Mouse (Mus musculus): ENCODE data around the gene Nol10.

Nol10 gene

DNA sequence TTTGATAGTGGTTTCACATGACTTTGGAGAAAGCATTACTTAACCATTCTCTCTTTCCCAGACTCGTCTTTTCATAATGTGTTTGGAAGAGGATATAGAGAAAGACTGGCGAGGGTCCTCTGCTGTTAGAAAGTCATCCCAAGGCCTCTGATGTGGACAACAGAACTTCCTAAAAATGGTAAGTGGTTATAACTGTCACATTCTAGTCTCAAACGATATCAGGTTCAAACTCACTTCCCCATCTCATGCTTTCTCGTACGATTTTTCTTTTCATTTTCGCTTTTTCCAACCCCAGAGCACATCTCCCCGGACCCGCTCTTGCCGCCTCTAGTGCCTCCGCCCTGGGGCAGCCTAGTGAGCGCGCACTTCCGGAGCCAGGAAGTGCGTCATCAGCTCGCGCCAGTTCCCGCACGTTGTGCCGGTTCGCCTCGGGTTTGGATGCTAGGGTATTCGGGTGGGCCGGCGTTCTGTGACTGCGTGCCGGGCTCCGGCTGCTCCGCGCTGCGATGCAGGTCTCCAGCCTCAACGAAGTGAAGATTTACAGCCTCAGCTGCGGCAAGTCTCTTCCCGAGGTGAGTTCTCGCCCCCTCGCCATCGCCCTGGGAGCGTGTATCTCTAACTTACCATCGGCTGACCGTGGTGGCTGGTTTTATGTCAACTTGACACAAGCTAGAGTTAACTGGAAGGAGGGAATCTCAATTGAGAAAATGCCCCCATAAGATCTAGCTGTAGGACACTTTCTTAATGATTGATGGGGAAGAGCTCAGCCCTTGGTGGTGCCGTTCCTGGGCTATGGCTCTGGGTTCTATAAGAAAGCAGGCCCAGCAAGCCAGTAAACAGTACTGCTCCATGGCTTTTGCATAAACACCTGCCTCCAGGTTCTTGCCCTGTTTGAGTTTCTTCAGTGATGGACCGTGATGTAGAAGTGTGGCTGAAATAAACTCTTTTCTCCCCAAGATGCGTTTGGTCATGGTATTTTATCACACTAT, at the start of gene Nol10:
Nol10 (plus strand) TSS at position 411 of the 989 bp plus-strand sequence.
- in situ Hi-C loops (cut with MboI, MseI): loop anchor here (10.0 kb wide), 1 partner anchor 1624 kb away; no protein-coding TSS in a partner anchor

DNA sequence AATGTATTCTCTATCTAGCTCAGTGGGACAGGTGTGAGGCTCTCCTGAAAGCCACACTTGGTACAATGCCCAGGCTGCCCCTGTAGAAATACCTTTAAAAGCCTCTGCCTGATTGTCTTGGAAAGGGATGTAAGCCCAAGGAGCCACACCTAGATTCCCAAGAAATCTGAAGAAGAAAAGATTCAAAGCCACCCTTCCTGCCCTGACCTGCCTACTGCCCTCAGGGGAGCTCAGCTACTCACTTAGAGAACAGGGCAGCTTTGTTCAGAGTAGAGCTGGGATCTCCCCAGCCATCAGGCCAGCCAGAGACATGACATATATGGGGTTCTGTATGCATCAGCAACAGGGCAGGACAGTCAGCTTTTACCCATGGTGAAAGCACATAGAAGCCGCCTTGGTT, 48.4 kb upstream of the Nol10 start:
- in situ Hi-C loops (cut with MboI, MseI): no loop called here

DNA sequence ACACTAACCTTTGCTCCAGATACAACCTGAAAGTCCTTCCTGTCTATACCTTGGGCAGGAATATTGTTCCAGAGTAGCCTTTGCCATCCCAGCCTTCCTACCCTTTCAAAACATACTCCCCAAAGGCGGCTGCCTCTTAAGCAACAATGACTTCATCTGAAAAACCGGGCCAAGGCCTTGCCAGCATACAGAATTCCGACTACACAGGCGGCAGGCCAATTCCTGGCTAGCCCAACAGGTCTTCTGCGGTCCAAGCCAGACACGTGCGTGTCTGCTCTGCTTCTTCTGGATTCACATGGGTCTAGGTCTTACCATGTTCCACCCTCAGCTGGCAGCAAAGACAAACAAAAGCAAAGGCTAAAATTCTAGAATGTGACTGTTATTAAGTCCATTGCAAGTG, 42.8 kb upstream of the Nol10 start:
- in situ Hi-C loops (cut with MboI, MseI): no loop called here

DNA sequence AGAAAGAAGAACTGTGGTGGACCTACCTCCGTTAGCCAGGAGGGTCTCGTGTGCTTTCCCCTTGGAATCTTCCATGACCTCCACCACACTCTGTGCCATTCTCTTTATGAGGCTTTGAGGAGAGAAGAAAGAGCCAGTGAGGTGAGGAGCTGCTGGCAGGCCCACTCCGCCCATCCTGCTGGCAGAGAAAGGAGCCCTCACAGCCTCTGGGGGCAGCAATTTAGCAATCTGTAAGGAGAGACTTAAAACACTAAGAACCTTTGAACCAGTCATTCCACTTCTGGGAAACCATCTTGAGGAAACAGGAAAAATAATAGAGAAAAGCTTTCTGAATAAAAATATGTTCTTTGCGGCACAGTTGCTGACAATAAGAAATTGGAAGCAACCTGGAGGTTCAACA, 40.0 kb upstream of the Nol10 start:
- in situ Hi-C loops (cut with MboI, MseI): no loop called here

DNA sequence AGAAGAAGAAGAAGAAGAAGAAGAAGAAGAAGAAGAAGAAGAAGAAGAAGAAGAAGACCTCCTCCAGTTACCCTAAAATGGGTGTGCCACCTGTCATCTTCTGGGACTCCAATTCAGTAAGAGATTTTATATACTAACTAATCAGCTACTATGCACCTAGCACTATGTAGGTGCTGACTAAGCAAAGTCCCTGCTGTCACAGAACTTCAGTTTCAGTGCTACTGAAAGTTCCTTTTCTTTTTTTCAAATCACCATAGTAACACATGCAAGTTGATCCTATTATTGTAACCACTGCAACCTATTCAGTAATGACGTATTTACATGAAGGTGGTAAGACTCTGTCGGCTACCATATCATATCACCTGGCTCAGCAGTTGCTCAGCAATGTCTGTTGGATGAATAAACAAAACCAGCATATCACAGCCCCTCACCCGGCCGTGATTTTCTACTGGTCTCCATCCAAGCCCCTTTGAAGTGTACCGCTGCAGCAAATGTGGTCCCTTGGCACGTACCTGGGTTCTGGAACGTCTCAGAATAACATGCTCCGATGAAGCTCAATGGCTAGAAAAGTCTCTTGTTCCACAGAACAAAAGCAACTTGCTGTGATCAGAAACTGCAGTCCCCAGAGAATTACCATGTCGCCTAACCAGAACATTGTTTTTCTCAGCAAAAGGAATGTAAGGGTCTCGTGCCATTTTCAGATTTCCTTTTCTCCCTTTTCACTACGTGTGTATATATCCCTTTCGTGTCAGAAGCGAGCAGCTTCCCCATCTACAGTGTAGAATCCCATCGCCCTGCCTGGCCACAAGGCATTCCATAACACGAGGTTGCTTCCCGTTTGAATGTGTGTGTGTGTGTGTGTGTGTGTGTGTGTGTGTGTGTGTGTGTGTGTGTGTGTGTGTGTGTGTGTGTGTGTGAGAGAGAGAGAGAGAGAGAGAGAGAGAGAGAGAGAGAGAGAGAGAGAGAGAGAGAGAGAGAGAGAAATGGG, 37.1 kb upstream of the Nol10 start:
- in situ Hi-C loops (cut with MboI, MseI): no loop called here

DNA sequence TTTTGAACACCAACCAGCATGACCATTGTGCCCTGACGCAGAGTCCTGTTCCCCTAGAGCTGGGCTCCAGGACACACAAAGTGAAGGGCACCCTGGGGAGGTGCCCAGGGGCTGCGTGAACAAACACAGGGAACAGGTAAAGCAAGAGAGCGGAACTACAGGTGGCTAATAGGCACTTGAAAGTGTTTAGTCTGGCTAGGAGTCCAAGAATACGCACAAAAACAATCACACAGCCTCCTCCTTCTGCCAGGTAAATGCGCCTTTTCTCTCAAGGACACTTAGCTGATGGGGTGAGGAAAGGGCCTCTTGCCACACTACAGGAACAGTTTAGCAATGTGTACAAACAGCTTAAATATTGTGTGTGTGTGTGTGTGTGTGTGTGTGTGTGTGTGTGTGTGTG, 32.2 kb upstream of the Nol10 start:
- in situ Hi-C loops (cut with MboI, MseI): no loop called here

DNA sequence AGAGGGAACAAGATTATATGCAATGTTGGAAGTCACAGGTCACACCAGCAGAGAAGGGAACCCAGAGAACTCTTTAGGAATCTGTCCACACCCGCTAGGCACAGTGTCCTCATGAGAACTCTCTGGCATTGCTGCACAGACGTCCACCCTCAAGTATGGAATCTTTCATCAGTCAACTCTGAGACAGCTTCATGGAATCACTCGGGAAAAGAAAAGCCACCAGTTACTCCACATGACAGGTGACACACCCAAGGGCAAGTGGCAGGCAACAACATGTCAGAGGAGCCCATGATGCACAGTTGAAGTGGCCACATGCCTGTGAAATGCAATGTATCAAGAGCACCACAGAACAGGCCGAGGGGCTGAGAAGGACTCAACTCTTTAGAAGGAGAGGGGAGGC, 30.3 kb upstream of the Nol10 start:
- in situ Hi-C loops (cut with MboI, MseI): no loop called here

DNA sequence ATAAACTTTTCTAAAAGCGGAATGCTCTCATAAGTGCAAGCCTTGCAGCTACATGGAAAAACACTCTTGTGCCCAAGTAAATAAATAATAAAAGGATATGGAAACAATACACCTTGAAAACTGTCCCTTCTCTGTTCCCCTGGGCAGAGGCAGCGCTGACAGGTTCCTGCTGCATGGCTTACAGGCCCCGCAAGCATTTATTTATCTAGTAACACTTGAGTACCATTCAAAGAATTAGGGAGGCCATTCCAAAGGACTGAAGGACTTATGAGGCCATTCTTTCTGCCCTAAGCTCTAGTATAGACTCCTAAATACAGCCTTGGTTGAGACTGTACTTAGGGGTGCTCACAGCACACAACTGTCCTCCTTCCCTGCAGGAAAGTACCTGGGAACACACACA, 29.8 kb upstream of the Nol10 start:
- in situ Hi-C loops (cut with MboI, MseI): no loop called here

DNA sequence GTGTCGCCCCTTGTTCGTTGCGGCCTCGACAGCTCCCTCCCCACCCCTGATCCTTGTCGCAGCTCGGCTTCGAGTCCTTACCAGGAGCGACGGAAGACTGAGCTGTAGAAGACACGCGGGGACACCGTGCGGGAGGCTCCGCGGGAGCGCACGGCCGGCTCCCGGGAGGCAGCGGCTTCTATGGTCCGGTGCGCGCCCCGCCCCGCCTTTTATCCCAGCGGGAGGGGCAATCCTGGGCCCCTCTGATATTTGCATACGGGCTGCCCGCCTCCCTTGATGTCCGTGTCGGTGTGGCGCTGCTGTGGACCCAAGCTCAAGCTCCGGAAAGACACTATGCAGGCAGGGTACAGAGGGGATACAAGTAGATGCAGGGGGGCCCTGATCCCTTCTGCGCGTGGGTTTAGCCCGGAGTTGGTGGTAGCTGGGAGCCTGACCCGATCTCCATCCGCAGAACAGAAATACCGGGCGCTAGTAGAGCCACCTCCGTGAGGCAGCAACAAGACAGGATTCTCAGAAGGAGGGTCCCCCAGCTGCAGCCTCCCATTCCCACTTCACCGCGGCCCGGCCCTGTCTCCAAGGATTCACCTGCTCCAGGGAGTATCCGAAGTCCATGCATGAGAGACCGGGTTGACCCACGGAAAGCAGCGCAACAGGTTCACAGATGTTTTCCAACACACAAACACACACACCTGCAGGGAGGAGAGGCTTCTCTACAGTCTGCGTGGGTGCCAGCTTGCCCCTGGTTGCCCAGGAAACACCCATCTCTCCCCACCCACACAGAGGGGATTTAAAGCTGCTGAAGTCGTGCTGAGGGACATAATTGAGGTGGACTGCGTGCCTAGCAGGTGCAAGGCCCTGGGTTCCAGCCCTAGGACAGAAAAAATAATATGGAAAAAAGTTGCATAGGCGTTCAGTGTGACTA, 23.4 kb upstream of the Nol10 start:
- in situ Hi-C loops (cut with MboI, MseI): no loop called here

DNA sequence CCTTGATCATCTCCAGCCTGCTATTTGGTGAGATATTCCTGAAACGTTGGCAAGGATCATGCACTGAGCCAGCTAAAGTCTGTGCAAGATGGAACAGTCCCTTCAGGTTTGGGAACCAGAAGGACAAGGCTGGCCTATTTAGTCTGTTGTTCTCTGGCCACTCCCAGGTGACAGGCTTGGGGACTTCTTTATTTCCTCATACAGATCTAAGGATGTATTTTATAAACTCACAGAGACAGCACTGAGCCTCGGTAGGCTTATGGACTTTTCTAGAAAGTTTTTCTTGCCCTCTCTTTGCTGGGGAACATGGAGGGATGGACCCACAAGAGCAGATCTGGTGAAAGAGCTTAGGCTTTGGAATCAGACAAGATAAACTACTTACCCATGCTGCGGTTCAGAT, 19.0 kb upstream of the Nol10 start, which contains the start of gene Atp6v1c2:
Atp6v1c2 (minus strand) TSS at position 101 of the 400 bp plus-strand sequence.
- in situ Hi-C loops (cut with MboI, MseI): no loop called here

DNA sequence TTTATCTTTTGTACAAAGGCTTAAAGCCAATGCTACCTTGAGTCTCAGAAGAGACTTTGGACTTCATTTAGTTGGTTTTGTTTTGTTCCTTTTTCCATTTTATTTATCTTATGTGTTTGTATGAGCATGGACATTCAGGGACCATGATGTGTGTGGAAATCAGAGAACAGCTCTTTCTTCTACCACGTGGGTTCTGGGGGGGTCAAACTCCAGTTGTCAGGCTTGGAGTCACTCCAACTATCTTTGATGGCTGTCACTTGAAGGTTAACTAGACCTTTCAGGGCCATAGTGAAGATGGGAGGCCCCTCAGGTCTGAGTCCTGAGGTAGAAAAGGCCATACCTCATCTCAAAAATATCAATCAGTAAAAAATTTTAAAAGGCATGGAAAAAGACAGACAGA, 14.8 kb upstream of the Nol10 start:
- in situ Hi-C loops (cut with MboI, MseI): no loop called here

DNA sequence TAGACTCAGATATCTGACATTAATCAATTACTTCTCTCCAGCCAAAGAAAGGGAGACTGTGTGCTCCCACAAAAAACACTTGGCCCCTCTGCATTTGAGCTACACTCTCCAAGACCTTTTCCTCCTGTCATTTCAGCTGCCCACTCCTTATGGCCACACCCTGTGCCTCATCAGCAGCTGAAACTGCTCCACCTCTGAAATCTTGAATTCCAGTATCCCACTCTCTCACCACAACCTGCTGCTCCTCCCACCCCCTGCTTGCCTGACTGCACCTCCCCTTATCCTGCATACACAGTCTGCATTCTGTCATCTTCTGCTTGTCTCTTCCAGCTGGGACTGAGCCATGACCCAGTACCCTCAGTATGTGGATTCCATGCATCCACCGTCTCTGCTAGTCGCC, 9.9 kb upstream of the Nol10 start:
- in situ Hi-C loops (cut with MboI, MseI): no loop called here

DNA sequence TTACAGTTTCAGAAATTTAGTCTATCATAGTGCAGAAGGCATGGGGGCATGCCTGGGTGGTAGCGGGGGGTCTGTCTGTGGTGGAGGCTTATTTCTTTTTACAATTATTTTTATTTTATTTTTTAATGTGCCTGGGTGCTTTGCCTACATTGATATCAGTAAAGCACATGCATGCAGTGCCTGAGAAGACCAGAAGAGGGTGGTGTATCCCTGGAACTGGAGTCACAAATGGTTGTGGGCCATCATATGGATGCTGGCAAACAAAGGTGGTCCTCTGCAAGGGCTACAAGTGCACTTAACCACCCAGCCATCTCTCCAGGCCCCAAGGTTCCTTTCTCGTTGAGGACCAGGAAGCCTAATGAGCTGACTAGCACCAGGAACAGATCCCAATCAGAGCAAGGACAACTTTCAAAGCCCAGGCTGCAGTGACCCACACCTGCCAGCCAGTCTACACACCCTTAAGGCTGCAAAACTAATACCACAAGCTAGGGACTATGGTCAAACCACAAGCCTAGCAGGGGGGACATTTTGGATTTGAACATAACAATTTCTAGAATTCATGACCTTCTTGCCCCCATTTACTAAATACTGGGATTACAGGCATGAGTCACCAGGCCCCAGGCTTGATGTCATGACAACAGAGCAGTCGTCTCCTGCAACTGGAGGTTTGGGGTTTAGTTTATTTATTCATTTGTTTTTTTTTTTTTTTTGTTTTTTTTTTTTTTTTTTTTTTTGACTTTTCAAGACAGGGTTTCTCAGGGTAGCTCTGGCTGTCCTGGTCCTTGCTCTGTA, 8.9 kb upstream of the Nol10 start:
- in situ Hi-C loops (cut with MboI, MseI): no loop called here

DNA sequence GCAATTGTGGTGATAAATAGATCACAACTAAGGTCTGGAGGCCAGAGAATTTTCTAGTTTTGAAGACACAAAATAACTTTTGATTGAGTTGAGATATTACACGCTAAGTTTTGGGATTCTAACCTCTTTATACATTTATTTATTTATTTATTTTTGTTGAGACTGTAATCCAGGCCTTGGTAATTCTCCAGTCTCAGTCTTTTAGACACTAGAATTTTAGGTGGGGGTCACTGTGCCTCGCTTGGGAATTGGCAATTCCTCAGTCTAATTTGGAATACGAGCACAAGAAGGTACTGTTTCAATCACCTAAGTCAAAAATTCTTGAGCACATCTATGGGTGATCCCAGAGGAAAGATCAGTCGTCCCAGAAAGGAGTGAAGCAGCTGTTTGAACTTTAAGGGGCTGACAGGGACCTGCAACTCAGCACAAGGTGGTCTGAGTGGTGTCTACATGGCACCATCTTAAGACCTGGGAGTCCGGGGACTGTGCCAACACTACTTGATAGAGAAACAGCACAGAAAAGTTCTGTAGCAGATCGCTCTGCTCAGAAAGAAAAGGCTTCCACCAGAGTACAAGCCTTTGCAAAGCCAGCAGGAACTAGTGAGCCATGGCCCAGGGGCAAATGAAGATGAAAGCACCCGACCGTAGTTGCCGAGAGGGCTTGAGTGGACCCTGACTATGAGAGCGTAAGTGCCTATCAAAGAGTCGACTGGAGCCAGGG, 771 bp upstream of the Nol10 start:
- in situ Hi-C loops (cut with MboI, MseI): loop anchor here (10.0 kb wide), 1 partner anchor 1623 kb away; no protein-coding TSS in a partner anchor

DNA sequence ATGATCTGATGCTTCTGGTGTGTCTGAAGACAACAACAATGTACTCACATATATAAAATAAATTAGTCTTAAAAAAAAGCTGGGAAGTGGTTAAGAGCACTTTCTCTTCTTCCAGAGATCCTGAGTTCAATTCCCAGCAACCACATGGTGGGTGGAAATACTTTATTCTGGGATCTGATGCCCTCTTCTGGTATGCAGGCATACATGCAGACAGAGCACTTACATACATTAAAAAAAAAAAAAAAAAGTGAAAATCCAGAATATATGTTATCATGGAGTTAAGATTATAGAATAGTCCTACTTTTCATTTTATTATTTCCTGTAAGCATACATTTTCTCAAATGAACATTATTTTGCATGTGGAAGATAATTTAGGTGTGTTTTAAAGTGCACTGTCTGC, 1.8 kb downstream of the Nol10 start:
- in situ Hi-C loops (cut with MboI, MseI): no loop called here

DNA sequence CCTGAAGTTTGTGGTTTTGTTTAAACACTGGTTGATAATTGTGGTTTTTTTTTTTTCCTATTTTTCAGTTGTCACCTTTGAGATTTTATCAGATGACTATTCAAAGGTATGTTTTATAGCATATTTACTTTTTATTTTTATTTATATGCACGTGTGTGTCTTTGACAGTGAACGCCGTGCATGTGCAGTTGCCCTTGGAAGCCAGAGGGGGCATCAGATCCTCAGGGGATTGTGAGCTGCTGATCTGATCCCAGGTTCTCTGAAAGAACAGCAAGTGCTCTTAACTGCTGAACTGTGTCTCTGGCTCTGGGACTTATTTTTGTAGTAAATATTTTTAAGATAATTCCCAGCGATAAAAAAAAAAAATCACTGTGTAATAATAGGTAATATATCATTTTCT, 8.6 kb downstream of the Nol10 start:
- in situ Hi-C loops (cut with MboI, MseI): no loop called here

DNA sequence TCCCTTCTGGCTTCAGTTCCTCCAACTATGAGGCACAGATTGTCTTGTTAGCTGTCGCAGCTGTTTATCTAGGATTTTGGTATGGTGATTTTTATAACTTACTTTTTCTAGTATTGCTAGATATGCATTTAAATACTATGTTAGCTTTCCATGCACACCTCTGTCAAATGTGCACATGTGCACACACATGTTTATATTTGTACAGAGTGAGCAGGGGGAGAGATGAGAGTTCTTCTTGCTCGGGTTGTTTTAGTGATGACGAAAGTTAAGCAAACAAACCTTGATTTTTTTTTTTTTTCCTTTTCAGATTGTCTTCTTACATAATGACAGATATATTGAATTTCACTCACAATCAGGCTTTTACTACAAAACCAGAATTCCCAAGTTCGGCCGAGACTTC, 9.5 kb downstream of the Nol10 start:
- in situ Hi-C loops (cut with MboI, MseI): no loop called here

DNA sequence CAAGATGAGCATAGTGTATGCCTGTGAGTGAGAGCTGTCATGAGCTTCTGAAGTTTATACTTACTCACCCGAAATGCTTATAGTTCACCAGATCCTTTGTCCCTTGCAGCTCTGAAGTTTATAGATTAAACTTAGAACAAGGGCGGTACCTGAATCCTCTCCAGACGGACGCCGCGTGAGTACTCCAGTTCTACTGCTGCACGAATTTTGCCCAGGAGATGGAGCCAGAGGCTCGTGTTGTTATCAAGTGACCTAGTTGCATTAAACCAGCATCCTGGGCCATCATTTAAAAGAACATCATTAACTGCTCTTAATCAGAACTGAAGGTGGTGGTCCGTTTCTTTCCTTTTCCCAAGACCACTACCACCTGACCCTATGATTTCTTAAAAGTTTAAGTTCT, 10.7 kb downstream of the Nol10 start:
- in situ Hi-C loops (cut with MboI, MseI): no loop called here

DNA sequence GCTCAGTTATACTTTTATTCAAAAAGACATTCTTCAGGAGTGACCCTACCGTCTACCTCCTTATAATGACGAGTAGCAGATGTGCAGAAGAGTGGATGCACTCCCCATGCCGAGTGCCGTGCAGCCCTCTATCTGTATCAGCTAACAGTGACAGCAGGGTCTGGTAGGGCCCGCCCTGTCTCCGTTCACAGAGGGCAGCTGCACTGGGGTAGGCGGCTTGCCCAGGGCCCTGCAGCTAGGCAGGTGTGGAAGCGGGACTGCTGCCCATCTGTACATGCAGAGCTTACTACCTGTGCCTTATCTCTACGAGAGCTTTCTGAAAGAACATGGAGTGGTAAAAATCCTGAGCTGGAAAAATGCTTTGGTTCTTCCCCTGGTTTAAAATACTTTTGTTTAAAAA, 11.8 kb downstream of the Nol10 start:
- in situ Hi-C loops (cut with MboI, MseI): no loop called here

DNA sequence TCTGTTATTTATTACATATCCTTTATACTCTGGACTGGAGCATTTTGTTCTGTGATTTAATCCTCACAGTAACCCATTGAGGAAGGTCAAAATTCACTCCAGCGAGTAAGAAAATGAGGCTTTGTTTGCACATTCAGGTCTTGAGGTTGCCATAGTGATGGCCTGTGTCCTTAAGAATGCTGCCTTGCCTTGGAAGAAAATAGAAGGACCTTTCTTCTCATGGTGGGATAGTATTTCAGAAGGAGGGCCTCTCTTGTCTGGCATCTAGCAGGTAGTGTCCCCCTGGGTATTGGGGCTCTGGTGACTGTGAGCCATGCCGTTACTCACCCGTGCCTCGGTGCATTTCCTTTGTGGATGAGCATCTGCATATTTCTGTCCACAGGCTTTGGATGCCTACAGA, 12.4 kb downstream of the Nol10 start:
- in situ Hi-C loops (cut with MboI, MseI): no loop called here
